Mouse (Mus musculus) intestine, embryonic 15.5 days (tissue): ENCODE data around the gene Wap. TPM values are rescaled to one million over a fixed set of nuclear protein-coding genes. Genes with fewer than 3 reads are reported as not detected.
"Not testable (repeated sequence)": the region's sequence is repeated elsewhere in the genome, so short reads cannot be mapped to it uniquely, and the experiment has no call there.

Experiments
- ATAC-seq: fragments of 200-750 bp; cut with Nextera tagmentation; 2 replicates; pipeline ENCODE4 v1.8.0; 2017; ENCODE audit warnings: moderate TSS enrichment, moderate library complexity
- H3K27ac ChIP-seq: fragments of 300-500 bp; sonication (generic); 2 replicates; pipeline ENCODE4 v1.5.1; 2015; ENCODE audit warnings: mild to moderate bottlenecking, inconsistent platforms
- H3K27me3 ChIP-seq: fragments of 300-500 bp; sonication (generic); replicated peaks from 2 replicates; pipeline ENCODE4 v1.6.1; 2015; ENCODE audit warnings: inconsistent platforms
- H3K36me3 ChIP-seq: fragments of 300-500 bp; sonication (generic); 2 replicates; pipeline ENCODE4 v1.6.1; 2015; ENCODE audit warnings: inconsistent platforms
- H3K4me1 ChIP-seq: fragments of 300-500 bp; sonication (generic); replicated peaks from 2 replicates; pipeline ENCODE4 v1.6.1; 2015; ENCODE audit warnings: inconsistent platforms
- H3K4me2 ChIP-seq: fragments of 300-500 bp; sonication (generic); replicated peaks from 2 replicates; pipeline ENCODE4 v1.6.1; 2015; ENCODE audit warnings: mild to moderate bottlenecking, inconsistent platforms
- H3K4me3 ChIP-seq: fragments of 300-500 bp; sonication (generic); replicated peaks from 2 replicates; pipeline ENCODE4 v1.5.1; 2015; ENCODE audit warnings: inconsistent platforms
- H3K9ac ChIP-seq: fragments of 300-500 bp; sonication (generic); 2 replicates; pipeline ENCODE4 v1.6.1; 2015; ENCODE audit warnings: inconsistent platforms
- H3K9me3 ChIP-seq: fragments of 300-500 bp; sonication (generic); 2 replicates; pipeline ENCODE4 v1.6.1; 2016; ENCODE audit warnings: inconsistent platforms
- WGBS: fragments of 180-500 bp; shearing (Covaris S2); methylation state at CpG from one replicate; pipeline ENCODE4 v1.1.7; 2015; 5-methylcytosine and 5-hydroxymethylcytosine counted together
- polyA plus RNA-seq: library from polyadenylated mRNA; unstranded; fragments of >200 nt; fragmentation: Nextera tagmentation; extraction: Ambion mirVana; gene quantifications from 2 replicates; pipeline ENCODE4 v1.2.1, GENCODE M21; 2015

Gene Wap
- polyA plus RNA-seq, 1 experiment from 2014 or later, result not detected

DNA sequence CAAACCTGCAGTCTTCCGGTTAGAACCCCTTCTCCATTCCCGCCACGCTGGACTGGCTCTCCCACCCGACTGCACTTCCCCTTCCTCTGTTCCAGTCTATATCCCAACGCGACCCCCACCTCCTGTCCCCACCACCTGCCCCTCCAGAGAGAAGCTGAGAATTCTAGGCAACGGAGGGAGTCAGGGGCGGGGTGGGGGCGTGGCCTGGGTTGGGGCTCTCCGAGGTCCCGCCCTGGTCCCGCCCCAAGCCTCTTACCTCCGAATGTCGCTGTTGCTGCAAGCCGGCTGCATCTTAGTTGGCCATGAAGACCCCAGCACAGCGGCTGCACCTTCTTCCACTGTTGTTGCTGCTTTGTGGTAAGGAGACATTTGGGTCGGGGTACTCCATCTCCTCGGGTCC, 19.8 kb upstream of the Wap start, which contains the start of gene Ramp3:
Ramp3 (plus strand) TSS at position 251 of the 400 bp plus-strand sequence.
- Histone ChIP-seq H3K27ac (no peak within 1 kb of the TSS), H3K4me3 (peak within 1 kb of the TSS; percentile 43), H3K9ac (0 out of 2 replicates have a peak within 1 kb of the TSS, but pooled peaks have one; percentile 28), H3K9me3 (no peaks in the 10 kb centered on the region), H3K36me3 (no peaks in the 10 kb centered on the region), H3K4me1 (no peaks in the 10 kb centered on the region), H3K4me2 (peak within 1 kb of the TSS; percentile 82), H3K27me3 (no peaks in the 10 kb centered on the region)
- ATAC-seq, result peak; percentile 84
- WGBS, result under 1% methylated on average over 18 of the region's 18 CpGs

DNA sequence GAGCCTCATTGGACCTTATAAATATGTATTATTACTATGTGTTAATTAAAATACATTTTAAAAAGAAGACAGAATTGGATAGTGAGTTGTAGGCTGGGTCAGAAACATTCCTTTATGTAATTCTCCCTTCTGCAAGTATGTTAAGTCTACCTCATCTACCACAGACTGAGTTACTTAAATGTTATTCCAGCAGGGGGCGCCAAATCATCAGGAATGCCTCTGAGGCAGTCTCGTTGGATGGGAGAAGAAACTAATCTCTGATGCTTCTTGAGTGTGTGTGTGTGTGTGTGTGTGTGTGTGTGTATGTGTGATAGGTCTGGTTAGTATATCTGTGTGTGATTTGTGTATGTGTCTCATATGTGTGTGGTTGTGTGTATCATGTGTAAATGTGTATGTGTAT, 16.5 kb upstream of the Wap start:
- no peaks in the 10 kb centered on the region for H3K4me1 ChIP-seq

GRCm38 (mm10) chr11:6652978-6653377, 14.5 kb upstream of the Wap start:
- not testable (repeated sequence) for ATAC-seq, H3K27ac ChIP-seq
- WGBS, result 74% methylated on average over 3 of the region's 3 CpGs

More for the DNA sequence above, 16.5 kb upstream of the Wap start:
- 0 out of 2 replicates have a peak, but pooled peaks have one; percentile 21 for ATAC-seq
- H3K36me3 ChIP-seq, result no peaks in the 10 kb centered on the region
- 0% methylated on average over 2 of the region's 2 CpGs for WGBS
- no peak overlapping the region for H3K4me3 ChIP-seq
- no peaks in the 10 kb centered on the region for H3K9me3 ChIP-seq
- no peak overlapping the region for H3K9ac ChIP-seq
- no peaks in the 10 kb centered on the region for H3K27me3 ChIP-seq
- H3K4me2 ChIP-seq, result no peak overlapping the region
- no peak overlapping the region for H3K27ac ChIP-seq

DNA sequence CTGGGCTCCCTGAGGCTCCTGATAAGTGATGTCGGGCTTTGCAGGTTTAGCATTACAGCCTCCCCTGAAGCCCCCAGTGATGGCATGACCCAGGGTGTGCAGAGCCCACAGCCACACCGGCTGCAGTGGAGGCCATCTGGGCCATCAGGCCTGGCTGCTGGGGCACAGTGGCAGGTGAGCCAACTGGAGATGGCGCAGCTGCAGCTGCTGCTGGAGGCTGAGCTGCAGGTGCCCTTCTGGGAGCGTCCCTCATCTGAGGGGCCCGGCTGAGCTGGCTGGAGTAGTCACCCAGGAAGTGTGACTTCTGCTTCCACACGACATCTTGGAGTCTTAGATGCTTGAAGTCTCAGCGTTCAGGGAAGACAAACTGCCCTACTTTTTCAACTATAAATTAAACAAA, 12.1 kb upstream of the Wap start:
- no peak overlapping the region for H3K4me2 ChIP-seq
- H3K36me3 ChIP-seq, result no peaks in the 10 kb centered on the region
- WGBS, result 63% methylated on average over 7 of the region's 7 CpGs
- no peaks in the 10 kb centered on the region for H3K27me3 ChIP-seq
- H3K9me3 ChIP-seq, result no peaks in the 10 kb centered on the region
- H3K4me1 ChIP-seq, result no peaks in the 10 kb centered on the region
- no peak overlapping the region for H3K4me3 ChIP-seq
- no peak overlapping the region for H3K9ac ChIP-seq
- H3K27ac ChIP-seq, result no peak overlapping the region
- ATAC-seq, result no peak

More at GRCm38 (mm10) chr11:6652978-6653377, 14.5 kb upstream of the Wap start:
- not testable (repeated sequence) for H3K4me3 ChIP-seq, H3K27me3 ChIP-seq, H3K4me2 ChIP-seq, H3K4me1 ChIP-seq, H3K36me3 ChIP-seq, H3K9me3 ChIP-seq, H3K9ac ChIP-seq

DNA sequence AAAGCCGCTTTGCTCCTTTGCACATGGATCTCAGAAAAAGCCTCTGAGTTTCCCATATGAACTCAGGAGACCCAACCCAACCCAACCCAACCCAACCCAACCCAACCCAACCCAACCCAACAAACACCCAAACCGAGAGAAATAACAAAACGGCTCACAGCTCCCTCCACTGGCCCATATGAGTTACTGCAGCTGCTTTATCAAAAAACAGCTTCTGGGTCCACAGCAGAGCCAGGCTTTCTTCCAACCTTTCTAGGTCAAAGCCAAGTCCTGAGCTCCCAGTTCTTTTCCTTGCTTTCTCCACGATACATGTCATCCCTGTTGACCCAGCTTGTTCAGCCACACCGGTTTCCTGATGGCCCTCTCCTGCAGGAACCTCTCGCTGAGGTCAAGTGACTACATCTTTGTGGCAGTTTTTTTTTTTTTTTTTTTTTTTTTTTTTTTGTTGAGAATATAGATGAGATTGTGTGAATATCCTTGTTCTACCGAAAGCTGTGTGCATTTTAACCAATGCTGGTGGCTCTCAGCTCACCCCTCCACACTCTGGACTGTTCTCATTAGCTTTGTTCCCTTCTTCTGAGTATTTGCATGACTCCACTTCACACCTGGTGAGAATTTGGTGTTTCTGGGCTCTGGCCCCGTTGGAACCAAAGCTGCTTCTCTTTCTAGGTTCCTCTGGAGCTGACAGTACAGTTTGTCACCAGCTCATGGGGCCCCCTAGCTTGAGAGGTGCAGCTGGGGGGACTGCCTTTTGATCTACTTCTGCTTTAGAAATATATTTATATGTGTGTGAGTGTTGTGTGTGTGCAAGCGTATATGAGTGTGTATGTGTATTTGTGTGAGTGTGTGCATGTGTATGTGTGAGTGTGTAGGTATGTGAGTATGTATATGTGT, 9.6 kb upstream of the Wap start:
- no peak for ATAC-seq
- Histone ChIP-seq H3K4me2 (no peak overlapping the region), H3K27me3 (no peaks in the 10 kb centered on the region), H3K36me3 (no peaks in the 10 kb centered on the region), H3K9me3 (no peaks in the 10 kb centered on the region), H3K4me1 (no peaks in the 10 kb centered on the region), H3K4me3 (no peak overlapping the region), H3K27ac (no peak overlapping the region), H3K9ac (no peak overlapping the region)
- WGBS, result 62% methylated on average over 9 of the region's 9 CpGs

DNA sequence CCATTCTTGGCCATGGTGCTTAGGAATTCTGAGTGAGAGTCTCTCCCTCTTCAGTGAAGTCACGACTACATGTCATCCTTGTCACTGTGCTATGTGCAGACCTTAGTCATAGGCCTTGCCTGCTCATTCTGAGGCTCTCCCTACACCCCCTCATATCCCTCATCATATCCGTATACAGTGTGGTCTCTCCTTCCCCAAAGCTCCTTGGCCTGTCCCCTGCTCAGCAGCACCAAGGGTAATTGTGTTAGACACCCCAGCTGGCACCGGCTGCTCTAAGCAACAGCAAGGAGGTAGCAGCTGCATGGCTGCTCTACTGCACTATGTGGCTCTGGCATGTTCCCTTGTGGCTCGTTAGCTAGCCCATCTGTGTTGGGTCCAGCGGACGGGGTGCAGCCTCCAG, 6.1 kb upstream of the Wap start:
- Histone ChIP-seq H3K27ac (no peak overlapping the region), H3K4me3 (no peak overlapping the region), H3K27me3 (no peaks in the 10 kb centered on the region), H3K36me3 (no peaks in the 10 kb centered on the region), H3K4me2 (no peak overlapping the region), H3K4me1 (no peaks in the 10 kb centered on the region), H3K9me3 (no peaks in the 10 kb centered on the region), H3K9ac (no peak overlapping the region)
- WGBS, result 82% methylated on average over 6 of the region's 6 CpGs
- no peak for ATAC-seq

GRCm38 (mm10) chr11:6639072-6639471, 635 bp upstream of the Wap start:
- WGBS, result 85% methylated on average over 6 of the region's 6 CpGs
- ATAC-seq, result no peak
- Histone ChIP-seq H3K4me3 (no peak overlapping the region), H3K9ac (no peak overlapping the region), H3K9me3 (no peaks in the 10 kb centered on the region), H3K27ac (no peak overlapping the region), H3K4me2 (no peak overlapping the region), H3K4me1 (no peaks in the 10 kb centered on the region), H3K36me3 (no peaks in the 10 kb centered on the region), H3K27me3 (no peaks in the 10 kb centered on the region)

- WGBS, result 71% methylated on average over 8 of the region's 8 CpGs
- H3K36me3 ChIP-seq, result no peaks in the 10 kb centered on the region
- no peaks in the 10 kb centered on the region for H3K9me3 ChIP-seq
- no peak for ATAC-seq
- no peak overlapping the region for H3K4me3 ChIP-seq
- H3K27me3 ChIP-seq, result no peaks in the 10 kb centered on the region
- no peak overlapping the region for H3K27ac ChIP-seq
- H3K9ac ChIP-seq, result no peak overlapping the region
- H3K4me1 ChIP-seq, result no peaks in the 10 kb centered on the region
- H3K4me2 ChIP-seq, result no peak overlapping the region
These were observed 2.3 kb downstream of the Wap start for GRCm38 (mm10) chr11:6636150-6636549.

GRCm38 (mm10) chr11:6629655-6630054, 8.8 kb downstream of the Wap start:
- Histone ChIP-seq H3K27ac (no peak overlapping the region), H3K4me2 (no peak overlapping the region), H3K36me3 (no peaks in the 10 kb centered on the region), H3K4me1 (no peaks in the 10 kb centered on the region), H3K9me3 (no peaks in the 10 kb centered on the region), H3K9ac (no peak overlapping the region), H3K4me3 (no peak overlapping the region), H3K27me3 (no peaks in the 10 kb centered on the region)
- no peak for ATAC-seq

DNA sequence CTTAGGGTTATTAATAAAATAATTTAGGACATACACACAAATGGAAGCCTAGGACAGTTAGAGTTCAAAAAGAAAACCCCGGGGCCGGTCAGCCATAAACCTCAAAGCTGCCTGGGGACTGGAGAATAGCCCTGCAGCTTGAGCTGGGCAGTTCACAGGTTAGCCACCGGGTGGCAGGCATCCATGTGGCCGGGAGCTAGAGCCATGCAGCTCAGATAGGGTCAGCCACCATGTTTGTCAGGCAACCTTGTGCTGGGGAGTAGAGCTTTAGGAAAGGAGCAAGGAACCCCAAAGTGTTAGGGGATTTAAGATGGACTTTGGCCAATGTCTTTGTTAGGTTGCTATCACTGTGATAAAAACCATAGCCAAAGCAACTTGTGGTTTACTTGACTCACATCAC, 9.9 kb downstream of the Wap start:
- WGBS, result 26% methylated on average over 4 of the region's 4 CpGs
- ATAC-seq, result no peak
- peaks cover 8% of the 10 kb centered on the region for H3K4me1 ChIP-seq
- H3K4me3 ChIP-seq, result no peak overlapping the region
- H3K27ac ChIP-seq, result no peak overlapping the region
- no peaks in the 10 kb centered on the region for H3K27me3 ChIP-seq
- peaks cover 5% of the 10 kb centered on the region; the same call in 1 of the 2 replicates for H3K36me3 ChIP-seq
- H3K9ac ChIP-seq, result no peak overlapping the region
- no peak overlapping the region for H3K4me2 ChIP-seq
- H3K9me3 ChIP-seq, result no peaks in the 10 kb centered on the region

GRCm38 (mm10) chr11:6627731-6628130, 10.7 kb downstream of the Wap start:
- 89% methylated on average over 4 of the region's 4 CpGs for WGBS
- Histone ChIP-seq H3K4me1 (peaks cover 13% of the 10 kb centered on the region), H3K9me3 (no peaks in the 10 kb centered on the region), H3K9ac (no peak overlapping the region), H3K27ac (no peak overlapping the region; the same call in 1 of the 2 replicates), H3K27me3 (no peaks in the 10 kb centered on the region), H3K36me3 (peaks cover 8% of the 10 kb centered on the region; the same call in 1 of the 2 replicates), H3K4me3 (no peak overlapping the region), H3K4me2 (no peak overlapping the region)
- no peak for ATAC-seq

- ATAC-seq, result peak; percentile 37
- 8% methylated on average over 16 of the region's 16 CpGs for WGBS
- Histone ChIP-seq H3K27me3 (no peaks in the 10 kb centered on the region), H3K9me3 (no peaks in the 10 kb centered on the region), H3K4me3 (peak overlapping the region; percentile 77), H3K4me1 (peaks cover 13% of the 10 kb centered on the region), H3K9ac (peak overlapping the region; percentile 69), H3K4me2 (peak overlapping the region; percentile 77), H3K36me3 (peaks cover 12% of the 10 kb centered on the region; the same call in 1 of the 2 replicates), H3K27ac (peak overlapping the region; percentile 89)
These were observed 12.1 kb downstream of the Wap start for GRCm38 (mm10) chr11:6626388-6626772.
